Mouse (Mus musculus): ENCODE data around the gene Gm21958. TPM values are rescaled to one million over a fixed set of nuclear protein-coding genes. Genes with fewer than 3 reads are reported as not detected.

Gm21958 gene
- not detected in 2 replicates for polyA plus RNA-seq (2011; ENCODE audit: insufficient read depth, insufficient read length, low read depth, missing spikeins)

- Histone ChIP-seq H3K27me3 (ENCODE audit: control insufficient read depth, insufficient read depth, low read length, poor library complexity, severe bottlenecking) (no peaks in the 10 kb centered on the region), H3K9ac (ENCODE audit: low read depth, poor library complexity, severe bottlenecking) (no peak within 1 kb of the TSS), H3K27ac (ENCODE audit: insufficient read depth, low read length) (no peak within 1 kb of the TSS), H3K4me1 (ENCODE audit: control insufficient read depth, insufficient read depth, low read length) (no peaks in the 10 kb centered on the region), H3K4me3 (ENCODE audit: low read depth, low read length) (no peak within 1 kb of the TSS), H3K36me3 (ENCODE audit: control insufficient read depth, insufficient read depth, low read length, poor library complexity, severe bottlenecking) (peaks cover 69% of the 10 kb centered on the region), H3K9me3 (replicated peaks; ENCODE audit: control insufficient read depth, insufficient read depth, low read length, poor library complexity, severe bottlenecking) (no peaks in the 10 kb centered on the region)
- TF ChIP-seq POLR2A (IDR thresholded peaks at IDR 0.05; ENCODE audit: insufficient read depth, low read length) = no peak
- TF ChIP-seq EP300 (IDR thresholded peaks at IDR 0.05; ENCODE audit: insufficient read depth, low read depth, low read length) = no peak
- TF ChIP-seq CTCF (IDR thresholded peaks at IDR 0.05; ENCODE audit: low read depth, low read length) = no peak
Measured at GRCm38 (mm10) chr3:54714253-54714652, at the start of gene Gm21958. Gene Gm21958, minus strand, starts transcription at chr3:54714353.

GRCm38 (mm10) chr3:54761258-54761657 lies 47.1 kb upstream of the Gm21958 start:
- TF ChIP-seq POLR2A (IDR thresholded peaks at IDR 0.05; ENCODE audit: insufficient read depth, low read length) = no peak
- TF ChIP-seq CTCF (IDR thresholded peaks at IDR 0.05; ENCODE audit: low read depth, low read length) = no peak
- no peak for TF ChIP-seq EP300 (IDR thresholded peaks at IDR 0.05; ENCODE audit: insufficient read depth, low read depth, low read length)
- Histone ChIP-seq H3K9me3 (replicated peaks; ENCODE audit: control insufficient read depth, insufficient read depth, low read length, poor library complexity, severe bottlenecking) (no peaks in the 10 kb centered on the region), H3K27me3 (ENCODE audit: control insufficient read depth, insufficient read depth, low read length, poor library complexity, severe bottlenecking) (no peaks in the 10 kb centered on the region)

GRCm38 (mm10) chr3:54760321-54761115 lies 46.4 kb upstream of the Gm21958 start:
- Histone ChIP-seq H3K36me3 (ENCODE audit: control insufficient read depth, insufficient read depth, low read length, poor library complexity, severe bottlenecking) (no peaks in the 10 kb centered on the region), H3K4me1 (ENCODE audit: control insufficient read depth, insufficient read depth, low read length) (no peaks in the 10 kb centered on the region), H3K9ac (ENCODE audit: low read depth, poor library complexity, severe bottlenecking) (no peak overlapping the region), H3K27ac (ENCODE audit: insufficient read depth, low read length) (no peak overlapping the region), H3K9me3 (replicated peaks; ENCODE audit: control insufficient read depth, insufficient read depth, low read length, poor library complexity, severe bottlenecking) (no peaks in the 10 kb centered on the region), H3K27me3 (ENCODE audit: control insufficient read depth, insufficient read depth, low read length, poor library complexity, severe bottlenecking) (no peaks in the 10 kb centered on the region), H3K4me3 (ENCODE audit: low read depth, low read length) (no peak overlapping the region)
- no peak for TF ChIP-seq POLR2A (IDR thresholded peaks at IDR 0.05; ENCODE audit: insufficient read depth, low read length)
- no peak for TF ChIP-seq EP300 (IDR thresholded peaks at IDR 0.05; ENCODE audit: insufficient read depth, low read depth, low read length)
- TF ChIP-seq CTCF (IDR thresholded peaks at IDR 0.05; ENCODE audit: low read depth, low read length) = no peak

More at GRCm38 (mm10) chr3:54761258-54761657, 47.1 kb upstream of the Gm21958 start:
- Histone ChIP-seq H3K9ac (ENCODE audit: low read depth, poor library complexity, severe bottlenecking) (no peak overlapping the region), H3K4me3 (ENCODE audit: low read depth, low read length) (no peak overlapping the region), H3K4me1 (ENCODE audit: control insufficient read depth, insufficient read depth, low read length) (no peaks in the 10 kb centered on the region), H3K27ac (ENCODE audit: insufficient read depth, low read length) (no peak overlapping the region), H3K36me3 (ENCODE audit: control insufficient read depth, insufficient read depth, low read length, poor library complexity, severe bottlenecking) (no peaks in the 10 kb centered on the region)

GRCm38 (mm10) chr3:54759211-54759610 lies 45.1 kb upstream of the Gm21958 start:
- no peaks in the 10 kb centered on the region for H3K36me3 ChIP-seq (ENCODE audit: control insufficient read depth, insufficient read depth, low read length, poor library complexity, severe bottlenecking)
- no peak overlapping the region for H3K27ac ChIP-seq (ENCODE audit: insufficient read depth, low read length)
- no peak overlapping the region for H3K4me3 ChIP-seq (ENCODE audit: low read depth, low read length)
- H3K4me1 ChIP-seq (ENCODE audit: control insufficient read depth, insufficient read depth, low read length) = no peaks in the 10 kb centered on the region
- TF ChIP-seq CTCF (IDR thresholded peaks at IDR 0.05; ENCODE audit: low read depth, low read length) (no peak), POLR2A (IDR thresholded peaks at IDR 0.05; ENCODE audit: insufficient read depth, low read length) (no peak), EP300 (IDR thresholded peaks at IDR 0.05; ENCODE audit: insufficient read depth, low read depth, low read length) (no peak)
- no peaks in the 10 kb centered on the region for H3K27me3 ChIP-seq (ENCODE audit: control insufficient read depth, insufficient read depth, low read length, poor library complexity, severe bottlenecking)
- no peak overlapping the region for H3K9ac ChIP-seq (ENCODE audit: low read depth, poor library complexity, severe bottlenecking)
- H3K9me3 ChIP-seq (replicated peaks; ENCODE audit: control insufficient read depth, insufficient read depth, low read length, poor library complexity, severe bottlenecking) = no peaks in the 10 kb centered on the region

- TF ChIP-seq POLR2A (IDR thresholded peaks at IDR 0.05; ENCODE audit: insufficient read depth, low read length) (no peak), EP300 (IDR thresholded peaks at IDR 0.05; ENCODE audit: insufficient read depth, low read depth, low read length) (no peak), CTCF (IDR thresholded peaks at IDR 0.05; ENCODE audit: low read depth, low read length) (no peak)
- Histone ChIP-seq H3K4me1 (ENCODE audit: control insufficient read depth, insufficient read depth, low read length) (no peaks in the 10 kb centered on the region), H3K27me3 (ENCODE audit: control insufficient read depth, insufficient read depth, low read length, poor library complexity, severe bottlenecking) (no peaks in the 10 kb centered on the region), H3K36me3 (ENCODE audit: control insufficient read depth, insufficient read depth, low read length, poor library complexity, severe bottlenecking) (no peaks in the 10 kb centered on the region), H3K4me3 (ENCODE audit: low read depth, low read length) (no peak overlapping the region), H3K27ac (ENCODE audit: insufficient read depth, low read length) (no peak overlapping the region), H3K9me3 (replicated peaks; ENCODE audit: control insufficient read depth, insufficient read depth, low read length, poor library complexity, severe bottlenecking) (no peaks in the 10 kb centered on the region), H3K9ac (ENCODE audit: low read depth, poor library complexity, severe bottlenecking) (no peak overlapping the region)
Measured at GRCm38 (mm10) chr3:54757446-54757845, 43.3 kb upstream of the Gm21958 start.

GRCm38 (mm10) chr3:54756058-54756457 lies 41.9 kb upstream of the Gm21958 start:
- H3K27me3 ChIP-seq (ENCODE audit: control insufficient read depth, insufficient read depth, low read length, poor library complexity, severe bottlenecking) = no peaks in the 10 kb centered on the region
- H3K4me1 ChIP-seq (ENCODE audit: control insufficient read depth, insufficient read depth, low read length) = no peaks in the 10 kb centered on the region
- H3K9me3 ChIP-seq (replicated peaks; ENCODE audit: control insufficient read depth, insufficient read depth, low read length, poor library complexity, severe bottlenecking) = no peaks in the 10 kb centered on the region
- no peak for TF ChIP-seq CTCF (IDR thresholded peaks at IDR 0.05; ENCODE audit: low read depth, low read length)
- TF ChIP-seq EP300 (IDR thresholded peaks at IDR 0.05; ENCODE audit: insufficient read depth, low read depth, low read length) = no peak
- TF ChIP-seq POLR2A (IDR thresholded peaks at IDR 0.05; ENCODE audit: insufficient read depth, low read length) = no peak
- no peak overlapping the region for H3K9ac ChIP-seq (ENCODE audit: low read depth, poor library complexity, severe bottlenecking)
- no peaks in the 10 kb centered on the region for H3K36me3 ChIP-seq (ENCODE audit: control insufficient read depth, insufficient read depth, low read length, poor library complexity, severe bottlenecking)
- no peak overlapping the region for H3K4me3 ChIP-seq (ENCODE audit: low read depth, low read length)
- no peak overlapping the region for H3K27ac ChIP-seq (ENCODE audit: insufficient read depth, low read length)
